Mouse (Mus musculus): ENCODE data around the gene S100a1.
A peak's percentile ranks its signal among the peaks of the same experiment; 100 is the strongest.

GRCm38 (mm10) chr3:90560008-90560628 is 45.9 kb upstream of the S100a1 start, which contains the start of gene S100a3:
- TF ChIP-seq POLR2A (IDR thresholded peaks at IDR 0.05; ENCODE audit: insufficient read length, low read depth), result no peak
- TF ChIP-seq SRF (IDR thresholded peaks at IDR 0.05; ENCODE audit: control insufficient read depth, insufficient read length, low read depth), result no peak
- TF ChIP-seq USF1 (IDR thresholded peaks at IDR 0.05; ENCODE audit: low read depth), result no peak
- no peak for TF ChIP-seq POLR2AphosphoS2 (IDR thresholded peaks at IDR 0.05; ENCODE audit: insufficient read length, low read depth)
- TF ChIP-seq REST (IDR thresholded peaks at IDR 0.05; ENCODE audit: insufficient read depth, insufficient read length), result no peak
- no peak for TF ChIP-seq MAX (IDR thresholded peaks at IDR 0.05; ENCODE audit: low read depth)
- TF ChIP-seq CEBPB (IDR thresholded peaks at IDR 0.05; ENCODE audit: insufficient read depth, poor library complexity, severe bottlenecking), result no peak
- TF ChIP-seq E2F4 (IDR thresholded peaks at IDR 0.05; ENCODE audit: insufficient read depth), result no peak
- TF ChIP-seq TCF12 (IDR thresholded peaks at IDR 0.05; ENCODE audit: insufficient read depth, poor library complexity, severe bottlenecking), result no peak
- TF ChIP-seq TCF3 (IDR thresholded peaks at IDR 0.05; ENCODE audit: insufficient read length, low read depth), result no peak
- peak in 1 of 3 experiments; percentile 37 for TF ChIP-seq MYOD1 (IDR thresholded peaks at IDR 0.05; ENCODE audit: control insufficient read depth in 1 of 3, insufficient read length in 2 of 3, low read depth in 2 of 3)
